Mouse (Mus musculus) urinary bladder, postnatal 14 days (tissue): ENCODE measurements at regions not wholly inside any gene's neighbourhood (a gene's known extent, or its start where the extent isn't known, plus 50 kb on each side); places are given as distances from the start of the nearest gene placed in this dataset.
"Not testable (repeated sequence)": the region's sequence is repeated elsewhere in the genome, so short reads cannot be mapped to it uniquely, and the experiment has no call there.

ENCODE experiments used
- DNase-seq: peaks from one replicate; pipeline ENCODE4 v3.0.0; 2021; ENCODE audit warnings: low spot score

DNA sequence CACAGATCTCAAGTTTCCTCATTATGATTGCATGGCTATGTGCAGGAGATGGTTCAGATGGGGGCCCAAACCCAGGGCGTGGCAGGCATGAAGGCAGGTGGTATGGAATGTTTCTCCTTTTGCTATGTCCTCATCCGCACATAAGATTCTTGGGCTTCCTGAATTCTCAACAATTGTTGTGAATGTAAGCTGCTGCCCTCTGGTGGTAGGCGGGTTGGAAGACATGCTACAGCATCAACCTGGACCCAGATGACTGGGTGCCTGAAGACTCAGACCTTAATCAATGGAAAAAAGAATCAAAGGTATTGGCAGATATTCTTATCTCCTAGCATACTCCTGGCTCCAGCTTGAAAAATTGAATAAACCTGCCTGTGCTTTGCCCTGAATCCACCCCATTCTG, 211.3 kb upstream of the Gm4985 start:
- DNase-seq: peak; percentile 7

GRCm38 (mm10) chrX:24161654-24162053, 202.9 kb upstream of the Gm4985 start:
- DNase-seq: not testable (repeated sequence)

DNA sequence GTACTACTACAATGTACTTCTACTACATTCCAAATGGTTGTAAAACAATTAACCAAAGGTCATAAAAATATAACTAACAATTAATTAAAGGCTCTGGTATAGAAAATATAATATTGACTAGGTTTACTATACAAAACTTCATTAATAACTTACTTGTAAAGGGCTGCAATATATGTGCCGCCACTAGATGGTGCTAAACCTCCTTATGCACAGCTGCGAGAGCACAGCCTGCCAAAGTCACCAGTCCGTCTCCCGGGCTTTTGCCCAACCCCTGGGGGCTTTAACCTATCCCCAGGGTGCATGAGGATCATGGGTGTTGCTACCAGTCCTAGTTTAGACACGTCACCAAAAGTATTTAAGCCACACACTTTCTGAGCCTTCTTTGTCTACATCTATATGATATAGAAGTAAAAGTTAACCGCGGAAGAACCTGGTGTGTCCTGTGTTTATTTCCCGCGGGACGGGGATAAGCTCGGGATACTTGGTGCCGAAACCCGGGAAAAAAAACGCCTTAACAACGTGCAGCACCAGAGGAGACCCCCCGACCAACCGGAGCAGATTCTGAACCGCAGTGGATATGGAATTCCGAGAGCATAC, 194.6 kb upstream of the Gm4985 start:
- not testable (repeated sequence) for DNase-seq
